Mouse (Mus musculus) Patski (cell line): ENCODE results near the gene Tcl1b2. TPM values are rescaled to one million over a fixed set of nuclear protein-coding genes. Genes with fewer than 3 reads are reported as not detected.

Source experiments
- ATAC-seq: fragments of 100-300 bp; one replicate; pipeline ENCODE4 v1.8.0; 2021
- CTCF ChIA-PET: fragments of 350-600 bp; sonication (Branson Sonifier 250); formaldehyde crosslinking; loops from one replicate; lab custom pipeline; 2022; ENCODE audit warnings: inconsistent platforms; lab: Charles Lee
- POLR2A ChIA-PET: fragments of 350-600 bp; sonication (Branson Sonifier 250); formaldehyde crosslinking; loops from one replicate; lab custom pipeline; 2022; ENCODE audit warnings: antibody characterized with exemption, inconsistent platforms; lab: Charles Lee
- DNase-seq: peaks from one replicate; pipeline ENCODE4 v3.0.0-alpha.2; 2011; ENCODE audit warnings: low read depth, low spot score
- H3K27me3 ChIP-seq: fragments of 371-371 bp; one replicate; pipeline ENCODE4 v1.5.1; 2021
- CTCF ChIP-seq: fragments of 100-300 bp; IDR thresholded peaks from one replicate; pipeline ENCODE4 v1.5.1; 2021
- in situ Hi-C: fragments of 300-500 bp; cut with MboI; formaldehyde crosslinking; loops from 3 replicates; pipeline ENCODE4 v1.11.1; 2018; ENCODE audit warnings: low pct_unique_long_range_greater_than_20kb, mixed read lengths
- polyA plus RNA-seq: library from polyadenylated mRNA; unstranded; gene quantifications from one replicate; pipeline ENCODE4 v1.2.3, GENCODE M21; 2021

Gene Tcl1b2
- polyA plus RNA-seq, result not detected

DNA sequence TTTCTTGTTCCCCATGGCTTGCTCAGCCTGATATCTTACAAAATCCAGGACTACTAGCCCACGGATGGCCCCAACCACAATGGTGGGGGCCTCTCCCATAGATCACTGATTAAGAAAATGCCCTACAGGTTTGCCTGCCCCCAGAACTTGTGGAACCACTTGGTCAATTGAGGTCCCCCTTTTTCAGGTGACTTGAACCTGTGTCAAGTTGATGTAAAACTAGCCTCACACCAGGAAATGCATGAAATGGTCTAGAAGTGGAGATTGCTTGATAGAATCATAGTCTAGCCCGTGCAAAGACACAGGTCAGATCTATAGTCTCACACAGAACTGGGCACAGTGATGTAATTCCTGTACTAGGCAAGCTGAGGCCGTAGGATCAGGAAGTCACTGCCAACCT lies at the start of gene Tcl1b2:
Tcl1b2 (plus strand) TSS at position 301 of the 400 bp plus-strand sequence.
- H3K27me3 ChIP-seq, result no peaks in the 10 kb centered on the region
- CTCF ChIA-PET, result no interaction called here
- in situ Hi-C loops, result no loop called here
- ATAC-seq (no peak), DNase-seq (no peak)
- no peak for TF ChIP-seq CTCF
- POLR2A ChIA-PET, result no interaction called here

DNA sequence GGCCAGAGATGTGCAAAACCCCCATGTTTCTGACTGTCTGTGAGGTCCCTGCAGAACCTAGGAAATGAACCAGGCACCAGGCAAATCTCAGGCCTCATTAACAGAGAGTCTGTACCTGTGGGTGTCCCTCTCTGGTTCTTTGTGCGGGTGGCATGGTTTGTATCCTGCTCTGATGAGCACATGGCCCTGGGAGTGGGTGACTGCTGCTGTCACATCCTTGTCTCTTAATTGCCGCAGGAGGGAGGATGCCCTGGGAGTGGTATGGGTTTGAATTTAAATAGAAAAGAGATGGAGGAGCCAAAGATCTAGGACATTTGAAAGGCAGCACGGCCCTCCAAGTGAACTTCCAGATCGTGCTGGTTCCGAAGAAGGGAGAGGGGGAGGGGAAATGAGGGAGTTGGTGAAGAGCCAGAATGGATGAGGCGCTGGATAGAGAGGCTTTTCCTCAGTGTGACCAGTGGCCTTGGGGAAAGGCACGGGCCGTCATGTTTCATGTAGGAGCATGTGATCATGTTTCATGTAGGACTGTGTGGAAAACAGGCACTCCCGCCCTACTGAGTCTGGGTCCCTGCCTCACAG lies 46.3 kb upstream of the Tcl1b2 start:
- ChIA-PET CTCF (no interaction called here), POLR2A (no interaction called here)
- TF ChIP-seq CTCF, result no peak
- DNase-seq (no peak), ATAC-seq (no peak)
- in situ Hi-C loops, result no loop called here
- peaks cover 51% of the 10 kb centered on the region for H3K27me3 ChIP-seq

DNA sequence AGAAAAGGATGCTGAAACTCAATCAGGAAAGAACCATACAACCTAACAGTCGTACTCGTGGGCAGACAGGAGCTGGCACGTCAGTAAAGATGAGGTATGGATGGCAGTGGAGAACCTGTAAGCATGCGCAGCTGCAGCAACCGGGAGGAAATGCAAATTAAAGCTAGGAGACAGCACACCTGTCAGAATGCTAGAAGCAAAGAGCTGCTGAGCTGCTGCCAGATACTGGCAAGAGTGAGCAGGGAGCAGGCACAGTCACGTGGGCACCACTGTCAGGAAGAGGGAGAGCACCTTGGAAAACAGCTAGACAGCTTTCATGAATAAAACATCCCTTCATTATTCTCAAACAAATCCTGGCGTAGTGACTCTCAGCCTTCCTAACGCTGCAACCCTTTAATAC lies 42.9 kb upstream of the Tcl1b2 start:
- POLR2A ChIA-PET, result no interaction called here
- TF ChIP-seq CTCF, result no peak
- in situ Hi-C loops, result no loop called here

DNA sequence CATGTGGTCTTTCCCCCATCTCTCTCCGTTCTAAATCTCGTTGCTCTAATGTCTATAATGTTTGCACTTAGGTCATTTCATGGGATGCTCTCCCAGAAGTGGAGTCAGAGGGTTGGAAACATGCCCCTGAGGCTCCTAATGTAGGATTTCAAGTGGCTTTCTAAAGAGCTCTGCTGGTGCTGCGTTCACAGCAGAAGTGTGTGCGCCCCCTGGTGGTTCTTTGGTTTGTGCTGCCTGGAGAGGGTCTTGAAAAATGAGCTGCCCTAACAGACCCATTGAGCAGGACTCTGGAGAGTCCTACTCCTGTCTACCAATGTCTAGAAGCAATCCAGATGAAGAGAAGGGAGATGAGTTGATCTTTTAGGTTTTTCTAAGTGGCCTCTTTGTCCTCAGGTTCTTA lies 41.8 kb upstream of the Tcl1b2 start:
- H3K27me3 ChIP-seq, result peaks cover 44% of the 10 kb centered on the region
- in situ Hi-C loops, result no loop called here
- POLR2A ChIA-PET, result no interaction called here
- peak; percentile 83 for TF ChIP-seq CTCF
- DNase-seq (no peak), ATAC-seq (no peak)
- CTCF ChIA-PET, result interaction anchor here (1.1 to 2.2 kb wide), 9 partner anchors 10 to 309 kb away, joined by 3 to 8 read pairs (median 5); no protein-coding TSS in a partner anchor

More for the DNA sequence above, 42.9 kb upstream of the Tcl1b2 start:
- CTCF ChIA-PET, result interaction anchor here (1.0 to 1.4 kb wide), 2 partner anchors 12 to 23 kb away, joined by 3 to 5 read pairs; no protein-coding TSS in a partner anchor
- peaks cover 54% of the 10 kb centered on the region for H3K27me3 ChIP-seq
- no peak for DNase-seq
- ATAC-seq, result no peak

DNA sequence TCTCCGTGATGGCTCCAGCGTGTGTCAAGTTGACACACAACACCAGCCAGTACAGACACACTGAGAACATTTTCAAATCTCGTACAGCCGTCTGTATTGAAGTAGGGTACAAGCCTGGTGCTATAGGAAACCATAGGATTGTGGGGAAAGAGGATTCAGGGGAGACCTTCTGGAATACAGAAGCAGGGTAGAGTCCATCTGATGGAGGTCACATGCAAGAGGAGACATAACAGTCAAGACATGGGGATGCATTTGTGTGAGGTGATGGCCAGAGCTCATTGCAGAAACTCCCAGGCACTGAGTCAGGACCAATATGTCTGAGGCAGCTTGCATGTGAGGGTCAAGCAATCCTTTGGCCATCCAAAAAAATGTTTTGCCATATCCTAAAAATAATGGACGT lies 40.5 kb upstream of the Tcl1b2 start:
- DNase-seq (no peak), ATAC-seq (no peak)
- peaks cover 38% of the 10 kb centered on the region for H3K27me3 ChIP-seq
- in situ Hi-C loops, result no loop called here
- POLR2A ChIA-PET, result no interaction called here
- TF ChIP-seq CTCF, result no peak
- CTCF ChIA-PET, result interaction anchor here (1.2 to 2.2 kb wide), 4 partner anchors 11 to 54 kb away, joined by 3 to 8 read pairs (median 4); no protein-coding TSS in a partner anchor

DNA sequence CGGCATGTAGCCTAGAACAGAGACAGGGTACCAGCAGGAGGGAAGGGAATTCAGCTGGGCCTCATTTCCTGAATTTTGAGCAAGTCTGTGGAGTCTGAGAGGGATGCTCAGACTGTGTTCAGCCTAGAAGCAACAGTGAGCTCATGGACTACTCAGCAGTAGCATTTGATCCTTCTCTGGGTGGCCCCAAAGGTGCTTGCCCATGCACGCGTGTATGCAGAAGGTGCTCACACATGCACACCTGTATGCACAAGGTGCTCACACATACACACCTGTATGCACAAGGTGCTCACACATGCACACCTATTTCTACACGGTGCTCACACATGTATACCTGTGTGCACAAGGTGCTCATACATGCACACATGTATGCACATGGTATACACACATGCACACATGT lies 37.0 kb upstream of the Tcl1b2 start:
- ATAC-seq, result no peak
- TF ChIP-seq CTCF, result no peak
- CTCF ChIA-PET, result no interaction called here
- in situ Hi-C loops, result no loop called here
- no peak for DNase-seq
- peaks cover 18% of the 10 kb centered on the region for H3K27me3 ChIP-seq
- POLR2A ChIA-PET, result no interaction called here

DNA sequence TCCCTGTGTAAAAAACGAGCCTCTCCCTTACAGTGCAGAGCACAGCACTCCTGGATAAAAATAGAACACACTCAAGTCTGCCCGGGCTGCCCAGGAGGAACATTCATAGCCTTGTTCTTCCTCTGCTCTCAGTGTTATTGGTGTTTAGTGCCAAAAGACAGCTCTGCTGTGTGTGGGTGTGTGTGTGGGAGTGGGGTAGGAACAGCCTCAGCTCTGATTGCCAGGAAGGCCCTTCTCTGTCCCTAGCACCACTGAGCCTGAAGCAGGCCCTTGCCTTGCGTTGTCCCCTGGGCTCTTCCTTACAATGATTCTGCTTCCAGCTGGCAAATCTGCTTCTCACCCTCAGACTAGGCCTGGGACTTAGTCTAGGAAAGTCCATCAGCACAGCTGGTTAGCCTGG lies 36.4 kb upstream of the Tcl1b2 start:
- ChIA-PET POLR2A (no interaction called here), CTCF (no interaction called here)
- DNase-seq (no peak), ATAC-seq (no peak)
- no peak for TF ChIP-seq CTCF
- in situ Hi-C loops, result no loop called here
- peaks cover 22% of the 10 kb centered on the region for H3K27me3 ChIP-seq

DNA sequence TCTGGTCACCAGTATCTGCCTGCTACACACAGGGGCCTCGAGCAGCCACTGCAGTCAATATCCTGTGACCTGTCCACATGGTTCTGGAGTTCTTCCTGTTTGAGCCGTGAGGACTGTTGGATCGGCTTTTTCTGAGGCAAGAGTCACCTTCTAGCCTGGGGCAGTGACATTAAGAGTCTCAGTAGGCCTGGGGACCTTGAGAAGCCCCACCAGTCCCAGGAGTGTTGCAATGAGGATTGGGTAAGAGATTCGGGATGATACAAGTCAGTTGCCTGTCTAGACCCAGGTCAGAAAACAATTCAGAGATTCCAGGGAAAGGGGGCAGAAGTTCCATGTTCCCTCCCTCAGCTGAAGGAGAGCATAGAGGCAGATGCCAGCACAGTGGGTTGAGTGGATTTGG lies 36.0 kb upstream of the Tcl1b2 start:
- no peak for ATAC-seq
- ChIA-PET CTCF (no interaction called here), POLR2A (no interaction called here)
- in situ Hi-C loops, result no loop called here
- no peak for TF ChIP-seq CTCF
- DNase-seq, result no peak
- peaks cover 26% of the 10 kb centered on the region for H3K27me3 ChIP-seq

DNA sequence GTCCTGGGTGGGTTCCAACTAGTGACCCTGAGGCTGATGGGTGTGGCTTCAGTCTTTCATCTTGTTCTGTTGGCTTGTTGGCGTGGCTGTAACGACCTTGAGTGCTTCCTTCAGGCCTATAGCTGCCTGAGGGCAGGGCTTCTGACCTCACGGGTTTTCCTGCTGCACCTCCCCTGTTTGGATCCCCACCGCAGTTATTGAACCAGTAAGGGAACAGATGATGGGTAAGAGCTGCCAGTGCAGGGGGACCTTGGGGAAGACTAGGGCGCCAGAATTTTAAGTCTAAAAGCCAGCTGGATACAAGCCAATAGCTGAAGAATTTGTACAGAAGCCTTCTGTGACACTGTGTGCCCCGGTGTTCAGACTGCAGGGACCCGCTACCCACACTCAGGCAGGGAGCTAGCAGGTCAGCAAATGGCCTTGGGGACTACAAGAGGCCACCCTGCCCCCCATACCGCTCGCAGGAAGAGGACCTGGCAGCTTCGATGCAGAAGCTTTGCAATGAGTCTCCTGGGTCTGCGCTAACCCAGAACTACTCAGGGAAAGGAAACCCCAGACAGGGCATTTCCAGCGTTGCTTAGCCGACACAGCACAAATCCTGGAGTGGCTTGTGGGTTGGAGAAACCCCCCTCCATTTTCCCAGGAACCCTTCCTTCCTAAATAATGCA lies 33.4 kb upstream of the Tcl1b2 start:
- peaks cover 34% of the 10 kb centered on the region for H3K27me3 ChIP-seq
- no peak for ATAC-seq
- ChIA-PET POLR2A (no interaction called here), CTCF (no interaction called here)
- no peak for DNase-seq
- in situ Hi-C loops, result no loop called here
- TF ChIP-seq CTCF, result no peak

DNA sequence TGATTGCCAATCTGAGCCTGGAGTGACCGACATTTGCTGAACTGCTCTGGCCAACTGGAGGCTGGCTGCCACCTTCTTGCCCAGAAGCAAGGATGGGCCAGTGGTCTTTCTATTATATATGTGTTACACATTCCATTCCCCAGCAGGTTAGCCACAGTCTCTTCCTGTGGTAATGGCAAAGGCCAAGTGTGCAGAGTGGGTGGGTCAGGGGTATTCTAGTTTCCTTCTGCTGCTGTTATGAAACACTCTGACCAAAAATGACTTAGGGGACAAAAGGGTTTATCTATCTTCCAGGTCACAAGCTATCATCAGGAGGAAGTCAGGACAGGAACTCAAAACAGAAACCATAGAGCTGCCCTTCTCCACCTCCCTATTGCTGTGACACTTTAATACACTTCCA lies 29.2 kb upstream of the Tcl1b2 start:
- ChIA-PET CTCF (no interaction called here), POLR2A (no interaction called here)
- ATAC-seq (no peak), DNase-seq (no peak)
- peaks cover 42% of the 10 kb centered on the region for H3K27me3 ChIP-seq
- in situ Hi-C loops, result no loop called here
- no peak for TF ChIP-seq CTCF

DNA sequence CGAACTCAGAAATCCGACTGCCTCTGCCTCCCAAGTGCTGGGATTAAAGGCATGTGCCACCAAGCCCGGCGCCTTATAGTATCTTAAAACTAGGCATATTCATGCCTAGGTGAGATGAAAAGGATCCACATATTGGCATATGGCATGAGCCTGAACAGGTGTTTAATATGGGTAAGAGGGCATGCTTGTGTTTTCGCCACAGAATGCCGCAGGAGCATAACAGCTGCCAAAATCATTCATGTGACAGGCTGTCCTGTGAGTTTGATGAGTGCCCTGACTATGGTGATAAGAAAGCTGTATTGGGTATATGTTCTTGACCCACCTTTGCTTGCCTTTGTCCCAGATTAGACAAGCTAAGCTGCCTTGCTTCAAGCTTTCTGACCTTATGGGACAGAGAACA lies 20.5 kb upstream of the Tcl1b2 start:
- TF ChIP-seq CTCF, result no peak
- POLR2A ChIA-PET, result no interaction called here
- no peak for DNase-seq
- peaks cover 13% of the 10 kb centered on the region for H3K27me3 ChIP-seq
- in situ Hi-C loops, result no loop called here
- ATAC-seq, result no peak
- CTCF ChIA-PET, result no interaction called here
